Mouse (Mus musculus) neural tube, embryonic 12.5 days (tissue): ENCODE data around the gene Slc6a2. TPM values are rescaled to one million over a fixed set of nuclear protein-coding genes. Genes with fewer than 3 reads are reported as not detected.

Source experiments
- ATAC-seq: fragments of 200-750 bp; cut with Nextera tagmentation; 2 replicates; pipeline ENCODE4 v1.8.0; 2017; ENCODE audit warnings: low read depth, mild to moderate bottlenecking, moderate TSS enrichment, moderate library complexity; ENCODE audit not compliant: low FRiP score
- H3K27ac ChIP-seq: fragments of 300-500 bp; sonication (generic); 2 replicates; pipeline ENCODE4 v1.5.1; 2016
- H3K27me3 ChIP-seq: fragments of 300-500 bp; sonication (generic); replicated peaks from 2 replicates; pipeline ENCODE4 v1.6.1; 2016; ENCODE audit warnings: mild to moderate bottlenecking
- H3K36me3 ChIP-seq: fragments of 300-500 bp; sonication (generic); 2 replicates; pipeline ENCODE4 v1.6.1; 2016; ENCODE audit warnings: mild to moderate bottlenecking
- H3K4me1 ChIP-seq: fragments of 300-500 bp; sonication (generic); 2 replicates; pipeline ENCODE4 v1.6.1; 2016
- H3K4me2 ChIP-seq: fragments of 300-500 bp; sonication (generic); replicated peaks from 2 replicates; pipeline ENCODE4 v1.6.1; 2016; ENCODE audit warnings: mild to moderate bottlenecking
- H3K4me3 ChIP-seq: fragments of 300-500 bp; sonication (generic); 2 replicates; pipeline ENCODE4 v1.5.1; 2016
- H3K9ac ChIP-seq: fragments of 300-500 bp; sonication (generic); 2 replicates; pipeline ENCODE4 v1.6.1; 2016; ENCODE audit warnings: mild to moderate bottlenecking
- H3K9me3 ChIP-seq: fragments of 300-500 bp; sonication (generic); 2 replicates; pipeline ENCODE4 v1.6.1; 2016; ENCODE audit warnings: mild to moderate bottlenecking
- WGBS: fragments of 180-500 bp; shearing (Covaris S2); methylation state at CpG from one replicate; pipeline ENCODE4 v1.1.7; 2016; 5-methylcytosine and 5-hydroxymethylcytosine counted together
- polyA plus RNA-seq: library from polyadenylated mRNA; unstranded; fragments of >200 nt; fragmentation: Nextera tagmentation; extraction: Ambion mirVana; gene quantifications from 2 replicates; pipeline ENCODE4 v1.2.1, GENCODE M21; 2016

The Slc6a2 gene
- polyA plus RNA-seq, 1 experiment from 2014 or later: 0.06 TPM

- H3K9ac ChIP-seq: no peak overlapping the region
- no peaks in the 10 kb centered on the region for H3K36me3 ChIP-seq
- H3K4me3 ChIP-seq: no peak overlapping the region
- 59% methylated on average over 5 of the region's 5 CpGs for WGBS
- H3K4me1 ChIP-seq: no peaks in the 10 kb centered on the region
- no peak overlapping the region for H3K27ac ChIP-seq
- H3K9me3 ChIP-seq: no peaks in the 10 kb centered on the region
- H3K4me2 ChIP-seq: no peak overlapping the region
- ATAC-seq: no peak
- no peaks in the 10 kb centered on the region for H3K27me3 ChIP-seq
Measured at GRCm38 (mm10) chr8:92972949-92973348, 13.1 kb downstream of the Slc6a2 start.

GRCm38 (mm10) chr8:92976656-92977055, 16.8 kb downstream of the Slc6a2 start:
- WGBS: 89% methylated on average over 5 of the region's 5 CpGs
- Histone ChIP-seq H3K27ac (no peak overlapping the region), H3K4me3 (no peak overlapping the region), H3K27me3 (no peaks in the 10 kb centered on the region), H3K36me3 (no peaks in the 10 kb centered on the region), H3K4me1 (no peaks in the 10 kb centered on the region), H3K9ac (no peak overlapping the region), H3K4me2 (no peak overlapping the region), H3K9me3 (no peaks in the 10 kb centered on the region)
- ATAC-seq: no peak

GRCm38 (mm10) chr8:92982491-92982890, 22.6 kb downstream of the Slc6a2 start:
- WGBS: 84% methylated on average over 3 of the region's 3 CpGs
- no peak for ATAC-seq
- H3K9ac ChIP-seq: no peak overlapping the region
- H3K9me3 ChIP-seq: no peaks in the 10 kb centered on the region
- H3K27me3 ChIP-seq: no peaks in the 10 kb centered on the region
- H3K4me1 ChIP-seq: no peaks in the 10 kb centered on the region
- H3K36me3 ChIP-seq: no peaks in the 10 kb centered on the region
- H3K27ac ChIP-seq: no peak overlapping the region
- no peak overlapping the region for H3K4me2 ChIP-seq
- no peak overlapping the region for H3K4me3 ChIP-seq

GRCm38 (mm10) chr8:92984376-92984775, 24.5 kb downstream of the Slc6a2 start:
- no peak overlapping the region for H3K4me2 ChIP-seq
- H3K27ac ChIP-seq: no peak overlapping the region
- no peaks in the 10 kb centered on the region for H3K27me3 ChIP-seq
- H3K4me1 ChIP-seq: no peaks in the 10 kb centered on the region
- no peaks in the 10 kb centered on the region for H3K9me3 ChIP-seq
- H3K9ac ChIP-seq: no peak overlapping the region
- ATAC-seq: no peak
- WGBS: 71% methylated on average over 2 of the region's 2 CpGs
- no peak overlapping the region for H3K4me3 ChIP-seq
- H3K36me3 ChIP-seq: no peaks in the 10 kb centered on the region

GRCm38 (mm10) chr8:92996840-92997239, 37.0 kb downstream of the Slc6a2 start:
- no peak for ATAC-seq
- Histone ChIP-seq H3K9me3 (no peaks in the 10 kb centered on the region), H3K4me2 (no peak overlapping the region), H3K36me3 (no peaks in the 10 kb centered on the region), H3K4me3 (no peak overlapping the region), H3K4me1 (no peaks in the 10 kb centered on the region), H3K9ac (no peak overlapping the region), H3K27ac (no peak overlapping the region), H3K27me3 (no peaks in the 10 kb centered on the region)
- WGBS: 33% methylated on average over 5 of the region's 5 CpGs

- Histone ChIP-seq H3K27me3 (no peaks in the 10 kb centered on the region), H3K9me3 (no peaks in the 10 kb centered on the region), H3K4me3 (no peak overlapping the region), H3K27ac (no peak overlapping the region), H3K36me3 (no peaks in the 10 kb centered on the region), H3K9ac (no peak overlapping the region), H3K4me2 (no peak overlapping the region), H3K4me1 (no peaks in the 10 kb centered on the region)
- ATAC-seq: no peak
- 53% methylated on average over 2 of the region's 2 CpGs for WGBS
Measured at GRCm38 (mm10) chr8:92998600-92998999, 38.7 kb downstream of the Slc6a2 start.

GRCm38 (mm10) chr8:93010286-93010685, 50.4 kb downstream of the Slc6a2 start:
- no peak overlapping the region for H3K4me2 ChIP-seq
- no peak overlapping the region for H3K27ac ChIP-seq
- no peaks in the 10 kb centered on the region for H3K9me3 ChIP-seq
- 27% methylated on average over 5 of the region's 5 CpGs for WGBS
- no peaks in the 10 kb centered on the region for H3K36me3 ChIP-seq
- no peak overlapping the region for H3K9ac ChIP-seq
- no peaks in the 10 kb centered on the region for H3K4me1 ChIP-seq
- no peak overlapping the region for H3K4me3 ChIP-seq
- ATAC-seq: no peak
- H3K27me3 ChIP-seq: no peaks in the 10 kb centered on the region

- Histone ChIP-seq H3K9me3 (no peaks in the 10 kb centered on the region), H3K9ac (no peak overlapping the region), H3K27ac (no peak overlapping the region), H3K4me2 (no peak overlapping the region), H3K27me3 (no peaks in the 10 kb centered on the region), H3K36me3 (no peaks in the 10 kb centered on the region), H3K4me3 (no peak overlapping the region), H3K4me1 (no peaks in the 10 kb centered on the region)
- ATAC-seq: peak; percentile 76
- 13% methylated on average over 9 of the region's 9 CpGs for WGBS
Measured at GRCm38 (mm10) chr8:93011439-93011838, 51.6 kb downstream of the Slc6a2 start.

- WGBS: 80% methylated on average over 6 of the region's 6 CpGs
- no peak for ATAC-seq
- no peak overlapping the region for H3K9ac ChIP-seq
- H3K4me1 ChIP-seq: no peaks in the 10 kb centered on the region
- H3K9me3 ChIP-seq: no peaks in the 10 kb centered on the region
- H3K27me3 ChIP-seq: no peaks in the 10 kb centered on the region
- H3K36me3 ChIP-seq: no peaks in the 10 kb centered on the region
- H3K4me3 ChIP-seq: no peak overlapping the region
- H3K27ac ChIP-seq: no peak overlapping the region
- no peak overlapping the region for H3K4me2 ChIP-seq
Measured at GRCm38 (mm10) chr8:93012226-93012625, 52.3 kb downstream of the Slc6a2 start.

GRCm38 (mm10) chr8:93014300-93014699, 54.4 kb downstream of the Slc6a2 start:
- WGBS: 89% methylated on average over 4 of the region's 4 CpGs
- Histone ChIP-seq H3K4me2 (no peak overlapping the region), H3K27me3 (no peaks in the 10 kb centered on the region), H3K27ac (no peak overlapping the region), H3K36me3 (no peaks in the 10 kb centered on the region), H3K9me3 (no peaks in the 10 kb centered on the region), H3K9ac (no peak overlapping the region), H3K4me1 (no peaks in the 10 kb centered on the region), H3K4me3 (no peak overlapping the region)
- ATAC-seq: no peak

GRCm38 (mm10) chr8:93021738-93022137, 61.9 kb downstream of the Slc6a2 start:
- H3K9me3 ChIP-seq: no peaks in the 10 kb centered on the region
- no peak overlapping the region for H3K9ac ChIP-seq
- no peak overlapping the region for H3K27ac ChIP-seq
- no peaks in the 10 kb centered on the region for H3K27me3 ChIP-seq
- no peak overlapping the region for H3K4me2 ChIP-seq
- H3K4me3 ChIP-seq: no peak overlapping the region
- H3K4me1 ChIP-seq: no peaks in the 10 kb centered on the region
- WGBS: 79% methylated on average over 5 of the region's 5 CpGs
- no peaks in the 10 kb centered on the region for H3K36me3 ChIP-seq
- ATAC-seq: no peak

GRCm38 (mm10) chr8:93030664-93031063, 70.8 kb downstream of the Slc6a2 start:
- H3K4me3 ChIP-seq: no peak overlapping the region
- no peaks in the 10 kb centered on the region for H3K9me3 ChIP-seq
- no peak overlapping the region for H3K4me2 ChIP-seq
- no peaks in the 10 kb centered on the region for H3K36me3 ChIP-seq
- 72% methylated on average over 2 of the region's 2 CpGs for WGBS
- H3K9ac ChIP-seq: no peak overlapping the region
- H3K27me3 ChIP-seq: no peaks in the 10 kb centered on the region
- no peak overlapping the region for H3K27ac ChIP-seq
- no peaks in the 10 kb centered on the region for H3K4me1 ChIP-seq
- no peak for ATAC-seq

GRCm38 (mm10) chr8:93038831-93039230, 79.0 kb downstream of the Slc6a2 start:
- no peaks in the 10 kb centered on the region for H3K27me3 ChIP-seq
- no peaks in the 10 kb centered on the region for H3K4me1 ChIP-seq
- no peak overlapping the region for H3K4me3 ChIP-seq
- no peak overlapping the region for H3K9ac ChIP-seq
- H3K9me3 ChIP-seq: no peaks in the 10 kb centered on the region
- H3K36me3 ChIP-seq: no peaks in the 10 kb centered on the region
- H3K27ac ChIP-seq: no peak overlapping the region
- ATAC-seq: no peak
- WGBS: 5% methylated on average over 2 of the region's 2 CpGs
- H3K4me2 ChIP-seq: no peak overlapping the region
